Mouse (Mus musculus) retina, adult 2 months (tissue): ENCODE results near the gene Spdef.

Source experiments
- DNase-seq: peaks from one replicate; pipeline ENCODE4 v3.0.0-alpha.2; 2012; ENCODE audit warnings: low read depth, low spot score

Spdef gene

GRCm38 (mm10) chr17:27728770-27729169, at the start of gene Spdef:
Gene Spdef, minus strand, starts transcription at chr17:27728955.
- no peak for DNase-seq

GRCm38 (mm10) chr17:27777823-27778222, 49.1 kb upstream of the Spdef start:
- DNase-seq = no peak

- DNase-seq = no peak
Observed at GRCm38 (mm10) chr17:27774198-27774597, 45.4 kb upstream of the Spdef start.

- DNase-seq = no peak
Observed at GRCm38 (mm10) chr17:27771616-27772015, 42.9 kb upstream of the Spdef start.

GRCm38 (mm10) chr17:27768817-27769542, 40.2 kb upstream of the Spdef start:
- DNase-seq = peak; percentile 54

- no peak for DNase-seq
Observed at GRCm38 (mm10) chr17:27767543-27767942, 38.8 kb upstream of the Spdef start.

- no peak for DNase-seq
Observed at GRCm38 (mm10) chr17:27767120-27767519, 38.4 kb upstream of the Spdef start.

- DNase-seq = no peak
Observed at GRCm38 (mm10) chr17:27765066-27765465, 36.3 kb upstream of the Spdef start.

GRCm38 (mm10) chr17:27764453-27764852, 35.7 kb upstream of the Spdef start:
- no peak for DNase-seq

GRCm38 (mm10) chr17:27762884-27763283, 34.1 kb upstream of the Spdef start:
- no peak for DNase-seq

- DNase-seq = peak; percentile 56
Observed at GRCm38 (mm10) chr17:27761639-27762336, 33.0 kb upstream of the Spdef start.

- DNase-seq = no peak
Observed at GRCm38 (mm10) chr17:27760169-27760568, 31.4 kb upstream of the Spdef start.

GRCm38 (mm10) chr17:27751314-27752202, 22.8 kb upstream of the Spdef start:
- no peak for DNase-seq

GRCm38 (mm10) chr17:27750451-27750942, 21.7 kb upstream of the Spdef start:
- DNase-seq = no peak

GRCm38 (mm10) chr17:27748123-27748522, 19.4 kb upstream of the Spdef start:
- no peak for DNase-seq

GRCm38 (mm10) chr17:27746446-27746845, 17.7 kb upstream of the Spdef start:
- DNase-seq = no peak

- DNase-seq = no peak
Observed at GRCm38 (mm10) chr17:27740961-27741360, 12.2 kb upstream of the Spdef start.

GRCm38 (mm10) chr17:27734344-27735073, 5.8 kb upstream of the Spdef start:
- no peak for DNase-seq

GRCm38 (mm10) chr17:27732694-27733093, 3.9 kb upstream of the Spdef start:
- no peak for DNase-seq

- no peak for DNase-seq
Observed at GRCm38 (mm10) chr17:27732152-27732551, 3.4 kb upstream of the Spdef start.

- no peak for DNase-seq
Observed at GRCm38 (mm10) chr17:27726527-27726926, 2.2 kb downstream of the Spdef start.
